Mouse (Mus musculus) gastrocnemius, postnatal 14 days (tissue): ENCODE results near the gene Vps53. TPM values are rescaled to one million over a fixed set of nuclear protein-coding genes. Genes with fewer than 3 reads are reported as not detected.

Experiments
- DNase-seq: peaks from one replicate; pipeline ENCODE4 v3.0.0; 2021; ENCODE audit warnings: mixed read lengths
- intact Hi-C: fragments of 180-260 bp; cut with DNase I; formaldehyde crosslinking; loops from one replicate; pipeline ENCODE4 v1.15.1; 2025; ENCODE audit warnings: low total_unique reads
- total RNA-seq, 2 experiments: library from RNA; stranded (reverse); gene quantifications; 2 replicates each; pipeline ENCODE4 v1.2.3; 2021

Gene Vps53
- total RNA-seq, 2 experiments from 2014 or later, result 23.8 to 26.4 TPM

DNA sequence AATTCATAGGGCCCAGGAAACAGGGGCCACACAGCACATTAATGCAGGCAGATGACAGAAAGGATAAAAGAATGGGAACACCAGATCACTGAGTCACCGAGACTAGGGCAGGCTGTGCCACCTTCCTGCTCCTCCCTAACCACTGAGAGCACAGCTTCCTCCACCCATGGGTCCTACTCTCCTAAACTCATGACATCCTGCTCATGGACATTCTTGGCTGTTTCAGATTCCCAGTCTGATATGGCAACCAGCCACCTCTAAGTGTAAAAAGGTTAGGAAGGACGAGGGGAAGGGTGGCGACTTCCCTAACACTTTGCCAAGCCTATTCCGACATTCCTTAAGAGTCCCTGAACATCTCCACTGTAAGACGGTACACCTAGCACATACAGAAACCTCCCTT is 48.6 kb downstream of the Vps53 start:
- intact Hi-C loops, result no loop called here
- no peak for DNase-seq

GRCm38 (mm10) chr11:76125386-76125785 is 54.1 kb downstream of the Vps53 start:
- no peak for DNase-seq
- intact Hi-C loops, result no loop called here

DNA sequence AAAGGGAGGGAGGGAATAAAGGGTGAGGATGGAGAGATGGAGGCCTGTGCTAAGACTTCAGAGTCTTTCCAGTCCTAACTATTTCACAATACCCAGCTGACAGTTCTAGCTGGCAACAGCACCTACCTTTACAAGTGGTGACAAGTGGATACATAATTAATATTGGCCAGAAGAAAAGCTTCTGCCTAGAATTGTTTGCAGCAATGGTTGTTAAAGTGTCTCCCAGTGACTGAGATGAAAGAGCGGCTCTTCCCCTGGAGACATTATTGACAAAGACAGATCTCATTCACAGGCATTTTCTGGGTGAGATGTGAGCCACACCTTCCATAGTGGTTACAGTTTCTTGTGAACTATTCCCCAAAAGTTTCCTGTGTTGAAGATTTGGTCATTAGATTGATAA is 55.9 kb downstream of the Vps53 start:
- intact Hi-C loops, result no loop called here
- DNase-seq, result no peak

- intact Hi-C loops, result no loop called here
- no peak for DNase-seq
Observed at GRCm38 (mm10) chr11:76122571-76122970, 56.9 kb downstream of the Vps53 start.

DNA sequence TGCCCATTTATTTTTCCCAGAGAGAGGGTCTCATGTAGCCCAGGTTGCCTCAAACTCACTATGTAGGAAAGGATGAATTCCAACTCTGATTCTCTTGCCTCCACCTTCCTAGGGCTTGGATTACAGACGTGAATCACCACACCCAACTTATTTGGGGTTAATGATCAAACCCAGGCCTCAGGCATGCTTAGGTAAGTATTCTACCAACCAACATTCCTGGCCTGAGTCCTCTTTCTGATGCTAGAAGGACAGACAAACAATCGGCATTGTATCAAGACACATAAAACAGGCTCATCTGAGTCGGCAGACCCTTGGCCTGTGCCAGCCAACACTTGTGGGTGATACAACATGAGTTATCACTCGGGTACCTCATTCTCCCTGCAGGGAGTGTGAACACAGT is 58.4 kb downstream of the Vps53 start:
- DNase-seq, result no peak
- intact Hi-C loops, result no loop called here

- DNase-seq, result no peak
- intact Hi-C loops, result no loop called here
Observed at GRCm38 (mm10) chr11:76120407-76120901, 59.0 kb downstream of the Vps53 start.

DNA sequence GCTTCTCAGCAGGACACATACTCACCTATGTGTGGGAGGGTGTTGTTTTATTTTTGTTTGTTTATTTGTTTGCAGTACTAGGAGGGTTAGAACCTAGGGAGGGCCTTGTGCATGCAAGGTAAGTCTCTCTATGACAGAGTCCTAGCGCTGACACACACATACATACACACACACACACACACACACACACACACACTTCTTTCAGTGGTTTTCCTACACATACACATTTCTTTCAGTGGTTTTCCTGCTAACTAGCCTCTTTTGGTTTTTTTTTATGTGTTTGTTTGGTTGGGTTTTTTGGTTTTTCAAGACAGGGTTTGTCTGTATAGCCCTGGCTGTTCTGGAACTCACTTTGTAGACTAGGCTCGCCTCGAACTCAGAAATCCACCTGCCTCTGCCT is 69.0 kb downstream of the Vps53 start:
- intact Hi-C loops, result no loop called here
- no peak for DNase-seq

- peak; percentile 32 for DNase-seq
- intact Hi-C loops, result no loop called here
Observed at GRCm38 (mm10) chr11:76106551-76107496, 72.6 kb downstream of the Vps53 start.

GRCm38 (mm10) chr11:76101154-76101553 is 78.3 kb downstream of the Vps53 start:
- DNase-seq, result no peak
- intact Hi-C loops, result no loop called here

- intact Hi-C loops, result no loop called here
- DNase-seq, result no peak
Observed at GRCm38 (mm10) chr11:76099193-76099975, 80.1 kb downstream of the Vps53 start.

DNA sequence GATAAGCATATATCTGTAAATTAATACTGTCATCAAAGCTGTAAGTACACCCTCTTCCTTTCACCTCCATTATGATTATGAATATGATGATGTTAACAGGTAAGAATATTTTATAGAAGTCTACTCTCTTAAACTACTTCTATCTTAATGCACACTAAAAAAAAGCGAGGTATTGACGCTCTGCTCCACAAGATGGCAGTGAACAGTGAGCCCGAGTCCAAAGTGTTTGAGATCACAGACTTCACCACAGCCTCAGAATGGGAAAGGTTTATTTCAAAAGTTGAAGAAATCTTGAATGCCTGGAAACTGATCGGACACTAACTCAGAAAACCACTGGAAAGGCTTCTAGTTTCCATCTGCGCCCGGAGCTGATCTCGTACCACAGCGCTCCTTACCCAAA is 85.8 kb downstream of the Vps53 start:
- intact Hi-C loops, result no loop called here
- DNase-seq, result no peak

DNA sequence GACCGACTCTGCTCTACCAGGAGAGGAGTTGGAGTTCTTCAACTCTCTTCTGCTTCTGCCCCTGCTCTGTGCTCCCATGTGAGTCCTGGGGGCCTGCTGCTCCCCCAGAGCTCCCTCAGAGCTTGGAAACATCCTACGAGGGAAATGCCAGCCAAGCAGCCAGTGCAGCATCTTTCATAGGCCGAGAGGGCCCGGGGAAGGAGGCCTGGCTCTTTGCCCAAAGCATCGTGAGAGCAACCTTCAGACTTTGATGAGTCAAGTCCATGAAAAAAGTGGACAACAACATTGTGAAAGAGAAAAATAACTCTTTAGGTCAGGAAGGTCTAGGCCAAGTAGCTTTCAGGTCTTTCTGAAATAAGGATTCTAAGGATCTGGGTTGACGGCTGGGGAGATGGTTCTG is 89.7 kb downstream of the Vps53 start:
- DNase-seq, result no peak
- intact Hi-C loops, result loop anchor here (5.0 kb wide), 1 partner anchor 63 kb away; no protein-coding TSS in a partner anchor

- intact Hi-C loops, result loop anchor here (5.0 kb wide), 1 partner anchor 64 kb away; no protein-coding TSS in a partner anchor
- no peak for DNase-seq
Observed at GRCm38 (mm10) chr11:76088506-76088905, 90.9 kb downstream of the Vps53 start.

GRCm38 (mm10) chr11:76085898-76086591 is 93.4 kb downstream of the Vps53 start:
- intact Hi-C loops, result loop anchor here (5.0 kb wide), 1 partner anchor 66 kb away; no protein-coding TSS in a partner anchor
- peak; percentile 26 for DNase-seq

GRCm38 (mm10) chr11:76084943-76085342 is 94.5 kb downstream of the Vps53 start:
- DNase-seq, result no peak
- intact Hi-C loops, result loop anchor here (5.0 kb wide), 1 partner anchor 67 kb away; no protein-coding TSS in a partner anchor

GRCm38 (mm10) chr11:76083941-76084367 is 95.5 kb downstream of the Vps53 start:
- intact Hi-C loops, result no loop called here
- no peak for DNase-seq

- no peak for DNase-seq
- intact Hi-C loops, result no loop called here
Observed at GRCm38 (mm10) chr11:76081048-76081640, 98.3 kb downstream of the Vps53 start.

DNA sequence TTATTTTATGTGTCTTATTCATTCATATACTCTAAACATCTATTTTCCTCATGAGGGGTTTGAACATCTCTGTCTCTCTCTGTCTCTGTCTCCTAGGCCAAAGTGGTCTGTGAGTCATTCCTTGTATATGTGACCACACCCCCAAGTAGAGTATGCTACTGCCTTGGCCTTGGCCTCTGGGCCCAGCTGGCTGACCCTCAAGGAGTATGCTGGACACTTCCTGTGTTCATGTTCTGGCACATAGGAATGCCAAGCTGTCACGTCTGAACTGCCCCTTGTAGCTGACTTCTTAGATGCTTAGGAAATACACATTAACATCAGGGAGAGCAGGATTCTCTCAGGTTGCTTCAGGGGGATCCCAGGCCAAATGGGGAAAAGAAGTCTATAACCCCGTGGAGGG is 99.2 kb downstream of the Vps53 start:
- no peak for DNase-seq
- intact Hi-C loops, result no loop called here

DNA sequence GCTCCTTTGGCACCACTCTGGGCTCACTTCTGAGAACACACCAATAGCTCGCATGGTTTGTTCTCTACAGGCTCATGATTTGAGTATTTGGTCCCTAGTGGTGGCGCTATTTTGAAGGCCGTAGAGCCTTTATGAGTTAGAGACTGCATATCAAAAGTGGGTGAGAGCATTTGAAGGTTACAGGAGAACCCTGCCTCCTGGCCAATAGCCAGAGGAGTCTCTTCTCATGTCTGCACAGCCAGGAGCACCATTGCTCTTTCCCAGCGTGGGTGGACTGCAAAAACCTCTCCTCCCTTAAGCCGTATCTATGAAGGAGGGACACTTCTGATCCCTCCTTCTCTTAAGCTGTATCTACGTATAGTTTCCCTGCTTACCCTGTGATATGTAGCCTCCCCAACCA is 102.1 kb downstream of the Vps53 start:
- no peak for DNase-seq
- intact Hi-C loops, result no loop called here
